Mouse (Mus musculus) testis, postnatal 14 days (tissue): ENCODE measurements around the gene Cdc42bpa.

Experiments used
- DNase-seq: peaks from one replicate; pipeline ENCODE4 v3.0.0; 2021; ENCODE audit warnings: low spot score

Cdc42bpa gene

GRCm38 (mm10) chr1:180191651-180192220 lies 231.5 kb downstream of the Cdc42bpa start:
- DNase-seq, result no peak

- no peak for DNase-seq
Measured at GRCm38 (mm10) chr1:180192866-180193265, 232.6 kb downstream of the Cdc42bpa start.

GRCm38 (mm10) chr1:180193391-180193935 lies 233.2 kb downstream of the Cdc42bpa start:
- no peak for DNase-seq

GRCm38 (mm10) chr1:180194048-180194447 lies 233.8 kb downstream of the Cdc42bpa start:
- no peak for DNase-seq

GRCm38 (mm10) chr1:180194781-180195471 lies 234.7 kb downstream of the Cdc42bpa start:
- DNase-seq, result peak; percentile 32

GRCm38 (mm10) chr1:180195703-180196381 lies 235.6 kb downstream of the Cdc42bpa start:
- DNase-seq, result peak; percentile 99

- no peak for DNase-seq
Measured at GRCm38 (mm10) chr1:180196508-180196907, 236.2 kb downstream of the Cdc42bpa start.

- DNase-seq, result no peak
Measured at GRCm38 (mm10) chr1:180197956-180198355, 237.7 kb downstream of the Cdc42bpa start.

- DNase-seq, result no peak
Measured at GRCm38 (mm10) chr1:180198959-180199714, 238.9 kb downstream of the Cdc42bpa start, which contains the start of gene Coq8a. Coq8a (minus strand) TSS chr1:180199602.

- no peak for DNase-seq
Measured at GRCm38 (mm10) chr1:180199715-180200050, 239.4 kb downstream of the Cdc42bpa start.

- DNase-seq, result no peak
Measured at GRCm38 (mm10) chr1:180200722-180201121, 240.4 kb downstream of the Cdc42bpa start.

- no peak for DNase-seq
Measured at GRCm38 (mm10) chr1:180208370-180208769, 248.1 kb downstream of the Cdc42bpa start.

- peak; percentile 30 for DNase-seq
Measured at GRCm38 (mm10) chr1:180210031-180210432, 249.8 kb downstream of the Cdc42bpa start.

- no peak for DNase-seq
Measured at GRCm38 (mm10) chr1:180210781-180211271, 250.6 kb downstream of the Cdc42bpa start.

- DNase-seq, result no peak
Measured at GRCm38 (mm10) chr1:180212911-180213310, 252.6 kb downstream of the Cdc42bpa start.

GRCm38 (mm10) chr1:180215044-180215443 lies 254.8 kb downstream of the Cdc42bpa start:
- DNase-seq, result peak; percentile 53
